Mouse (Mus musculus) myocyte (in vitro differentiated cells): Measurements from ENCODE around the gene Fam57a. TPM values are rescaled to one million over a fixed set of nuclear protein-coding genes. Genes with fewer than 3 reads are reported as not detected.

Experiments
- H3K27me3 ChIP-seq: one replicate; pipeline ENCODE4 v1.6.1; 2011; ENCODE audit not compliant: control insufficient read depth, insufficient read depth, insufficient read length
- H3K36me3 ChIP-seq: one replicate; pipeline ENCODE4 v1.6.1; 2011; ENCODE audit not compliant: control insufficient read depth, insufficient read depth
- H3K4me2 ChIP-seq: one replicate; pipeline ENCODE4 v1.6.1; 2011; ENCODE audit warnings: low read depth, control low read depth
- H3K4me3 ChIP-seq: one replicate; pipeline ENCODE4 v1.5.1; 2011; ENCODE audit warnings: mild to moderate bottlenecking, control low read depth, moderate library complexity
- H3K79me2 ChIP-seq: one replicate; pipeline ENCODE4 v1.6.1; 2011; ENCODE audit not compliant: control insufficient read depth, insufficient read depth
- H3ac ChIP-seq: one replicate; pipeline ENCODE4 v1.6.1; 2011; ENCODE audit not compliant: control insufficient read depth, insufficient read length
- CEBPB ChIP-seq: IDR thresholded peaks from 2 replicates; pipeline ENCODE4 v1.6.1; 2011; ENCODE audit warnings: mild to moderate bottlenecking, moderate library complexity; ENCODE audit not compliant: poor library complexity, insufficient read depth, severe bottlenecking
- E2F4 ChIP-seq: IDR thresholded peaks from one replicate; pipeline ENCODE4 v1.6.1; 2011; ENCODE audit warnings: mild to moderate bottlenecking, control low read depth, moderate library complexity; ENCODE audit not compliant: insufficient read depth
- MAX ChIP-seq: IDR thresholded peaks from one replicate; pipeline ENCODE4 v1.6.1; 2011; ENCODE audit warnings: low read depth, mild to moderate bottlenecking, control low read depth
- MYOD1 ChIP-seq, 3 experiments: IDR thresholded peaks; one replicate each; pipeline ENCODE4 v1.6.1; 2011; ENCODE audit warnings: control low read depth in 2 of 3, low read depth in 2 of 3, mild to moderate bottlenecking in 2 of 3, moderate library complexity in 1 of 3; ENCODE audit not compliant: insufficient read length in 2 of 3, control insufficient read depth in 1 of 3
- MYOG ChIP-seq, 3 experiments: IDR thresholded peaks; one replicate each; pipeline ENCODE4 v1.6.1; 2011; ENCODE audit warnings: control low read depth in 2 of 3, low read depth in 2 of 3, mild to moderate bottlenecking in 2 of 3; ENCODE audit not compliant: insufficient read length in 2 of 3, control insufficient read depth in 1 of 3, insufficient read depth in 1 of 3
- POLR2A ChIP-seq: IDR thresholded peaks from one replicate; pipeline ENCODE4 v1.6.1; 2011; ENCODE audit warnings: low read depth, mild to moderate bottlenecking, control low read depth, moderate library complexity; ENCODE audit not compliant: insufficient read length
- POLR2AphosphoS2 ChIP-seq: IDR thresholded peaks from one replicate; pipeline ENCODE4 v1.6.1; 2011; ENCODE audit warnings: low read depth, control low read depth; ENCODE audit not compliant: insufficient read length
- REST ChIP-seq: IDR thresholded peaks from one replicate; pipeline ENCODE4 v1.6.1; 2011; ENCODE audit warnings: mild to moderate bottlenecking, control low read depth, moderate library complexity; ENCODE audit not compliant: insufficient read depth, insufficient read length
- SRF ChIP-seq: IDR thresholded peaks from one replicate; pipeline ENCODE4 v1.6.1; 2011; ENCODE audit warnings: low read depth; ENCODE audit not compliant: control insufficient read depth, insufficient read length
- TCF12 ChIP-seq: IDR thresholded peaks from one replicate; pipeline ENCODE4 v1.6.1; 2011; ENCODE audit warnings: mild to moderate bottlenecking, control low read depth; ENCODE audit not compliant: poor library complexity, insufficient read depth, severe bottlenecking
- TCF3 ChIP-seq: IDR thresholded peaks from one replicate; pipeline ENCODE4 v1.6.1; 2011; ENCODE audit warnings: low read depth, control low read depth; ENCODE audit not compliant: insufficient read length
- USF1 ChIP-seq: IDR thresholded peaks from one replicate; pipeline ENCODE4 v1.6.1; 2011; ENCODE audit warnings: low read depth, mild to moderate bottlenecking, control low read depth, moderate library complexity
- polyA plus RNA-seq: library from polyadenylated mRNA; unstranded; fragments of >200 nt; fragmentation: generic; extraction: Trizol; gene quantifications from one replicate; pipeline ENCODE4 v1.2.1, GENCODE M21; 2012; ENCODE audit warnings: missing spikeins

The Fam57a gene
- polyA plus RNA-seq, 1 experiment = 10.0 TPM

GRCm38 (mm10) chr11:76257386-76257785 lies 77.9 kb downstream of the Fam57a start:
- H3K79me2 ChIP-seq = no peaks in the 10 kb centered on the region
- H3ac ChIP-seq = no peak overlapping the region
- no peak overlapping the region for H3K4me2 ChIP-seq
- H3K4me3 ChIP-seq = no peak overlapping the region
- no peaks in the 10 kb centered on the region for H3K27me3 ChIP-seq
- H3K36me3 ChIP-seq = peaks cover 7% of the 10 kb centered on the region
- peak; percentile 4 for TF ChIP-seq TCF12
- TF ChIP-seq POLR2AphosphoS2 = no peak
- peak; percentile 55 to 79 (median 71) for TF ChIP-seq MYOG (IDR thresholded peaks at IDR 0.05; ENCODE audit: control insufficient read depth in 1 of 3, insufficient read depth in 1 of 3, insufficient read length in 2 of 3, low read depth in 2 of 3)
- TF ChIP-seq TCF3 = no peak
- TF ChIP-seq CEBPB = no peak
- TF ChIP-seq USF1 = no peak
- TF ChIP-seq POLR2A = no peak
- no peak for TF ChIP-seq E2F4
- no peak for TF ChIP-seq REST
- no peak for TF ChIP-seq SRF
- TF ChIP-seq MYOD1 (IDR thresholded peaks at IDR 0.05; ENCODE audit: control insufficient read depth in 1 of 3, insufficient read length in 2 of 3, low read depth in 2 of 3) = peak in 2 of 3 experiments; percentile 30 to 68

GRCm38 (mm10) chr11:76258511-76258910 lies 79.0 kb downstream of the Fam57a start:
- H3K27me3 ChIP-seq = no peaks in the 10 kb centered on the region
- no peak overlapping the region for H3K4me3 ChIP-seq
- no peak for TF ChIP-seq MAX
- no peak for TF ChIP-seq SRF
- TF ChIP-seq TCF12 = no peak
- TF ChIP-seq E2F4 = no peak
- TF ChIP-seq POLR2A = no peak
- TF ChIP-seq MYOG (IDR thresholded peaks at IDR 0.05; ENCODE audit: control insufficient read depth in 1 of 3, insufficient read depth in 1 of 3, insufficient read length in 2 of 3, low read depth in 2 of 3) = no peak
- no peak for TF ChIP-seq MYOD1 (IDR thresholded peaks at IDR 0.05; ENCODE audit: control insufficient read depth in 1 of 3, insufficient read length in 2 of 3, low read depth in 2 of 3)
- no peak for TF ChIP-seq CEBPB
- H3K79me2 ChIP-seq = no peaks in the 10 kb centered on the region
- no peak overlapping the region for H3K4me2 ChIP-seq
- no peak overlapping the region for H3ac ChIP-seq
- peaks cover 7% of the 10 kb centered on the region for H3K36me3 ChIP-seq

DNA sequence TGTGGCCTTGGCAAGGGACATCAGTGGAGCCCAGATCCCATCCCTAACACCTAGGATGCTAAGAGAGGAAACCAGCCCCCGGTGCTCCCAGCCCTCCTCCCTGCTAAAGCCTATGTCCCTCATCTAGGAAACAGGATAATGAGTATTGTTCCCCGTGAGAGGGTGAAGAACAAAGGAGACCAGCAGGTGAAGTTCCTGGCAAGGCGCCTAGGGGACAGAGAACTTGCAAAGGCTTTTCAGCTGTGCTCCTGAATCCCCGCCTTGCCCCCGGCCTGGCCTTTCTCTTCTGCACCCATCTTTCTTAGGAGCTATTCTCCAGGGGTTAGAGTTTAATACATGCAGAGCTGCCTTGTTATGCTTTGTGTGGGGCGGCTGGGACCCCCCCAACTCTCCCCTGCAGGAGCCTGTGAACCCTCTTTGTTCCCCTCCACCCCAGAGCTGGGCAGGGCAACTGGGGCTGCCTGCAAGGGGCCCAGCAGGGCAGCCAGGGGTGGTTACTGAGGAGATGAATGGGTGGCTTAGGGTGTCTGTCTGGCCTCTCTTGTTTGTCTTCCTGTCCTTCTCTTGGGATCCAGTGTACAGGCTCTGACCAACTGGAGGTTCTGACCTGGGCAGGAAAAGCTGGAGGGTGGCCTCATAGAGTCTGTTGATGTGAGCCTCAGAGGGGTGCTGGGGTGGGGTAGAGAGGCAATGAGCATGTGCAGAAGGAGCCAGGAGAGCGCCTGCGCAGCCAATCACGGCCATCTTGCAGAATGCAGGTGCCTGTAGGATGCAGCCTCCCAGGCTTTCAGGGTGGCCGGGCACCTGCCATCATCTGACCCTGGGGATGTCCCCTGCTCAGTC lies 81.0 kb downstream of the Fam57a start:
- H3K27me3 ChIP-seq = no peaks in the 10 kb centered on the region
- peaks cover 8% of the 10 kb centered on the region for H3K36me3 ChIP-seq
- no peak overlapping the region for H3K4me3 ChIP-seq
- no peaks in the 10 kb centered on the region for H3K79me2 ChIP-seq
- no peak overlapping the region for H3K4me2 ChIP-seq
- no peak for TF ChIP-seq MYOG (IDR thresholded peaks at IDR 0.05; ENCODE audit: control insufficient read depth in 1 of 3, insufficient read depth in 1 of 3, insufficient read length in 2 of 3, low read depth in 2 of 3)
- no peak for TF ChIP-seq TCF12
- TF ChIP-seq MAX = no peak
- TF ChIP-seq CEBPB = no peak
- TF ChIP-seq REST = no peak
- no peak for TF ChIP-seq POLR2A
- no peak for TF ChIP-seq E2F4
- no peak for TF ChIP-seq POLR2AphosphoS2
- no peak for TF ChIP-seq MYOD1 (IDR thresholded peaks at IDR 0.05; ENCODE audit: control insufficient read depth in 1 of 3, insufficient read length in 2 of 3, low read depth in 2 of 3)
- no peak for TF ChIP-seq USF1
- H3ac ChIP-seq = no peak overlapping the region

GRCm38 (mm10) chr11:76261224-76261623 lies 81.8 kb downstream of the Fam57a start:
- Histone ChIP-seq H3K36me3 (peaks cover 16% of the 10 kb centered on the region), H3K27me3 (no peaks in the 10 kb centered on the region), H3K4me2 (no peak overlapping the region), H3ac (no peak overlapping the region), H3K4me3 (no peak overlapping the region), H3K79me2 (no peaks in the 10 kb centered on the region)
- TF ChIP-seq POLR2AphosphoS2 (no peak), E2F4 (no peak), MAX (no peak), TCF3 (no peak), POLR2A (no peak), USF1 (no peak), SRF (no peak)
